Mouse (Mus musculus): ENCODE results near the gene Yipf3. TPM values are rescaled to one million over a fixed set of nuclear protein-coding genes. Genes with fewer than 3 reads are reported as not detected.

Gene Yipf3
- 0.88 TPM for polyA plus RNA-seq (2014; fragmentation: Illumina TruSeq; extraction: RNeasy Lipid Tissue Mini Kit (QIAGEN cat#74804); ENCODE audit: low read depth, low replicate concordance)

GRCm38 (mm10) chr17:46247512-46248188 lies at the start of gene Yipf3, which contains the start of gene Polr1c:
Gene Yipf3, plus strand, starts transcription at chr17:46248080.
Gene Polr1c, minus strand, starts transcription at chr17:46248054.

GRCm38 (mm10) chr17:46202421-46203071 lies 45.3 kb upstream of the Yipf3 start, which contains the start of the genes Polh and Xpo5:
Gene Polh, minus strand, starts transcription at chr17:46202645.
Gene Xpo5, plus strand, starts transcription at chr17:46202782.

GRCm38 (mm10) chr17:46253452-46254084 lies 5.7 kb downstream of the Yipf3 start, which contains the start of gene Lrrc73:
Gene Lrrc73, plus strand, starts transcription at chr17:46253531.

GRCm38 (mm10) chr17:46282483-46283123 lies 34.7 kb downstream of the Yipf3 start, which contains the start of gene Tjap1:
Gene Tjap1, minus strand, starts transcription at chr17:46283026.

GRCm38 (mm10) chr17:46297364-46298219 lies 49.7 kb downstream of the Yipf3 start, which contains the start of gene Dlk2:
Gene Dlk2, plus strand, starts transcription at chr17:46297421.

Other genes starting within 250 kb of the Yipf3 start
- gene Vegfa, start 215.7 kb upstream of the Yipf3 start, polyA plus RNA-seq (2014; fragmentation: Illumina TruSeq; extraction: RNeasy Lipid Tissue Mini Kit (QIAGEN cat#74804); ENCODE audit: low read depth, low replicate concordance): 0.95 TPM
- gene Mrps18a, start 137.1 kb upstream of the Yipf3 start, polyA plus RNA-seq (2014; fragmentation: Illumina TruSeq; extraction: RNeasy Lipid Tissue Mini Kit (QIAGEN cat#74804); ENCODE audit: low read depth, low replicate concordance): 19.8 TPM
- 14.6 TPM for gene Rsph9, start 103.9 kb upstream of the Yipf3 start, polyA plus RNA-seq (2014; fragmentation: Illumina TruSeq; extraction: RNeasy Lipid Tissue Mini Kit (QIAGEN cat#74804); ENCODE audit: low read depth, low replicate concordance)
- 2.0 TPM for gene Mad2l1bp, start 94.5 kb upstream of the Yipf3 start, polyA plus RNA-seq (2014; fragmentation: Illumina TruSeq; extraction: RNeasy Lipid Tissue Mini Kit (QIAGEN cat#74804); ENCODE audit: low read depth, low replicate concordance)
- 14.9 TPM for gene Gtpbp2, start 87.0 kb upstream of the Yipf3 start, polyA plus RNA-seq (2014; fragmentation: Illumina TruSeq; extraction: RNeasy Lipid Tissue Mini Kit (QIAGEN cat#74804); ENCODE audit: low read depth, low replicate concordance)
- 11.8 TPM for gene Polh, start 45.4 kb upstream of the Yipf3 start, polyA plus RNA-seq (2014; fragmentation: Illumina TruSeq; extraction: RNeasy Lipid Tissue Mini Kit (QIAGEN cat#74804); ENCODE audit: low read depth, low replicate concordance)
- 25.8 TPM for gene Xpo5, start 45.3 kb upstream of the Yipf3 start, polyA plus RNA-seq (2014; fragmentation: Illumina TruSeq; extraction: RNeasy Lipid Tissue Mini Kit (QIAGEN cat#74804); ENCODE audit: low read depth, low replicate concordance)
- 10.6 TPM for gene Polr1c, start within 50 bp of the Yipf3 start, polyA plus RNA-seq (2014; fragmentation: Illumina TruSeq; extraction: RNeasy Lipid Tissue Mini Kit (QIAGEN cat#74804); ENCODE audit: low read depth, low replicate concordance)
- gene Lrrc73, start 5.5 kb downstream of the Yipf3 start, polyA plus RNA-seq (2014; fragmentation: Illumina TruSeq; extraction: RNeasy Lipid Tissue Mini Kit (QIAGEN cat#74804); ENCODE audit: low read depth, low replicate concordance): 1.8 TPM
- 1.3 TPM for gene Tjap1, start 34.9 kb downstream of the Yipf3 start, polyA plus RNA-seq (2014; fragmentation: Illumina TruSeq; extraction: RNeasy Lipid Tissue Mini Kit (QIAGEN cat#74804); ENCODE audit: low read depth, low replicate concordance)
- gene Dlk2, start 49.3 kb downstream of the Yipf3 start, polyA plus RNA-seq (2014; fragmentation: Illumina TruSeq; extraction: RNeasy Lipid Tissue Mini Kit (QIAGEN cat#74804); ENCODE audit: low read depth, low replicate concordance): not detected
- gene Abcc10, start 80.3 kb downstream of the Yipf3 start, polyA plus RNA-seq (2014; fragmentation: Illumina TruSeq; extraction: RNeasy Lipid Tissue Mini Kit (QIAGEN cat#74804); ENCODE audit: low read depth, low replicate concordance): 0.11 TPM
- 327 TPM for gene Zfp318, start 135.7 kb downstream of the Yipf3 start, polyA plus RNA-seq (2014; fragmentation: Illumina TruSeq; extraction: RNeasy Lipid Tissue Mini Kit (QIAGEN cat#74804); ENCODE audit: low read depth, low replicate concordance)
- gene Crip3, start 180.8 kb downstream of the Yipf3 start, polyA plus RNA-seq (2014; fragmentation: Illumina TruSeq; extraction: RNeasy Lipid Tissue Mini Kit (QIAGEN cat#74804); ENCODE audit: low read depth, low replicate concordance): 0.83 TPM
- gene Slc22a7, start 190.4 kb downstream of the Yipf3 start, polyA plus RNA-seq (2014; fragmentation: Illumina TruSeq; extraction: RNeasy Lipid Tissue Mini Kit (QIAGEN cat#74804); ENCODE audit: low read depth, low replicate concordance): not detected
- gene Ttbk1, start 239.6 kb downstream of the Yipf3 start, polyA plus RNA-seq (2014; fragmentation: Illumina TruSeq; extraction: RNeasy Lipid Tissue Mini Kit (QIAGEN cat#74804); ENCODE audit: low read depth, low replicate concordance): 3.8 TPM
- gene Dnph1, start 248.6 kb downstream of the Yipf3 start, polyA plus RNA-seq (2014; fragmentation: Illumina TruSeq; extraction: RNeasy Lipid Tissue Mini Kit (QIAGEN cat#74804); ENCODE audit: low read depth, low replicate concordance): 3.1 TPM